Mouse (Mus musculus): ENCODE results near the gene Gm9049. TPM values are rescaled to one million over a fixed set of nuclear protein-coding genes. Genes with fewer than 3 reads are reported as not detected.
"Not testable (repeated sequence)": the region's sequence is repeated elsewhere in the genome, so short reads cannot be mapped to it uniquely, and the experiment has no call there.

Gm9049 gene
- 0.05 TPM in 1 of 2 replicates, not detected in the other for polyA plus RNA-seq (2012; rRNA removed)

DNA sequence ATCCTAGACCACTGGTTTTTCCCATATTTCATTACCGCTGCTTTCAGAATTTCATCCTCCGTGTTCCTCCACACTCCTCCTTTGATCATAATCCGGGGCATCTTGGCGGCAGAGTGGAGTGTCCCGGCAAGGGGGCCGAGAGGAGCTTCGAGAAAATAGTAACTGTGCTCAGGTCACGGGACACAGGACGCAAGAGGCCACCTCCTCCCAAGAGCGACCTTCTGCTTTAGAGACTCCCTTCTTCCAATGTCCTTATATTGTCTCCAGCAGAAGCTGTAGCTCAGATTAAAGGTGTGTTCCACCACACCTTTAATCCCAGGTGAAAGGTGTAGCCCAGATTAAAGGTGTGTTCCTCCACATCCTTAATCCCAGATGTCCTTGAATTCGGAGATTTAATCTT is at the start of gene Gm9049:
Gene Gm9049 (minus strand): TSS at position 101 of the 400 bp plus-strand sequence.
- not testable (repeated sequence) for H3K27ac ChIP-seq (ENCODE audit: control insufficient read depth, insufficient read depth, low read length); H3K4me1 ChIP-seq (replicated peaks; ENCODE audit: control insufficient read depth, insufficient read depth, low read length); H3K36me3 ChIP-seq (ENCODE audit: control insufficient read depth, insufficient read depth, low read length); H3K27me3 ChIP-seq (ENCODE audit: control insufficient read depth, insufficient read depth, low read length); DNase-seq; H3K4me3 ChIP-seq (ENCODE audit: control insufficient read depth, insufficient read depth, low read length)
- WGBS: 88% methylated on average over 1 of the region's 11 CpGs

GRCm38 (mm10) chr10:118399917-118400316 is 46.0 kb upstream of the Gm9049 start:
- WGBS: 93% methylated on average over 16 of the region's 16 CpGs
- no peaks in the 10 kb centered on the region for H3K36me3 ChIP-seq (ENCODE audit: control insufficient read depth, insufficient read depth, low read length)
- no peaks in the 10 kb centered on the region for H3K4me1 ChIP-seq (replicated peaks; ENCODE audit: control insufficient read depth, insufficient read depth, low read length)
- no peak for TF ChIP-seq CTCF (IDR thresholded peaks at IDR 0.05; ENCODE audit: borderline replicate concordance, control insufficient read depth, extremely low read depth, insufficient read depth, low read length, poor library complexity)
- TF ChIP-seq POLR2A (IDR thresholded peaks at IDR 0.05; ENCODE audit: control insufficient read depth, extremely low read depth, insufficient read depth, low read length, poor library complexity): no peak
- H3K4me3 ChIP-seq (ENCODE audit: control insufficient read depth, insufficient read depth, low read length): no peak overlapping the region
- no peak overlapping the region for H3K27ac ChIP-seq (ENCODE audit: control insufficient read depth, insufficient read depth, low read length)
- H3K27me3 ChIP-seq (ENCODE audit: control insufficient read depth, insufficient read depth, low read length): no peaks in the 10 kb centered on the region
- DNase-seq: no peak

- TF ChIP-seq CTCF (IDR thresholded peaks at IDR 0.05; ENCODE audit: borderline replicate concordance, control insufficient read depth, extremely low read depth, insufficient read depth, low read length, poor library complexity): peak; percentile 62; the same call in 1 of the 2 replicates
- no peak for TF ChIP-seq POLR2A (IDR thresholded peaks at IDR 0.05; ENCODE audit: control insufficient read depth, extremely low read depth, insufficient read depth, low read length, poor library complexity)
- Histone ChIP-seq H3K27ac (ENCODE audit: control insufficient read depth, insufficient read depth, low read length) (no peak overlapping the region), H3K4me1 (replicated peaks; ENCODE audit: control insufficient read depth, insufficient read depth, low read length) (no peaks in the 10 kb centered on the region), H3K36me3 (ENCODE audit: control insufficient read depth, insufficient read depth, low read length) (no peaks in the 10 kb centered on the region), H3K27me3 (ENCODE audit: control insufficient read depth, insufficient read depth, low read length) (no peaks in the 10 kb centered on the region), H3K4me3 (ENCODE audit: control insufficient read depth, insufficient read depth, low read length) (no peak overlapping the region)
- DNase-seq: peak; percentile 83
- WGBS: 6% methylated on average over 10 of the region's 10 CpGs
These were observed 16.5 kb upstream of the Gm9049 start for GRCm38 (mm10) chr10:118370443-118370842.

- no peak for TF ChIP-seq POLR2A (IDR thresholded peaks at IDR 0.05; ENCODE audit: control insufficient read depth, extremely low read depth, insufficient read depth, low read length, poor library complexity)
- TF ChIP-seq CTCF (IDR thresholded peaks at IDR 0.05; ENCODE audit: borderline replicate concordance, control insufficient read depth, extremely low read depth, insufficient read depth, low read length, poor library complexity): no peak
- 97% methylated on average over 9 of the region's 9 CpGs for WGBS
These were observed 15.6 kb upstream of the Gm9049 start for GRCm38 (mm10) chr10:118369518-118369917.

DNA sequence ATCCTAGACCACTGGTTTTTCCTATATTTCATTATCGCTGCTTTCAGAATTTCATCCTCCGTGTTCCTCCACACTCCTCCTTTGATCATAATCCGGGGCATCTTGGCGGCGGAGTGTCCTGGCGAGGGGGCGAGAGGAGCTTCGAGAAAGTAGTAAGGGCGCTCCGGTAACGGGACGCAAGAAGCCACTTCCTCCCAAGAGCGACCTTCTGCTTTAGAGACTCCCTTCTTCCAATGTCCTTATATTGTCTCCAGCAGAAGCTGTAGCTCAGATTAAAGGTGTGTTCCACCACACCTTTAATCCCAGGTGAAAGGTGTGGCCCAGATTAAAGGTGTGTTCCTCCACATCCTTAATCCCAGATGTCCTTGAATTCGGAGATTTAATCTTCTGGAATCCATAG is 5.3 kb downstream of the Gm9049 start, which contains the start of gene Gm9048:
Gene Gm9048 (minus strand): TSS at position 101 of the 400 bp plus-strand sequence.
- DNase-seq; H3K36me3 ChIP-seq (ENCODE audit: control insufficient read depth, insufficient read depth, low read length); H3K4me3 ChIP-seq (ENCODE audit: control insufficient read depth, insufficient read depth, low read length); H3K27me3 ChIP-seq (ENCODE audit: control insufficient read depth, insufficient read depth, low read length); H3K27ac ChIP-seq (ENCODE audit: control insufficient read depth, insufficient read depth, low read length); H3K4me1 ChIP-seq (replicated peaks; ENCODE audit: control insufficient read depth, insufficient read depth, low read length): not testable (repeated sequence)
- WGBS: 92% methylated on average over 1 of the region's 14 CpGs

More at GRCm38 (mm10) chr10:118369518-118369917, 15.6 kb upstream of the Gm9049 start:
- H3K4me3 ChIP-seq (ENCODE audit: control insufficient read depth, insufficient read depth, low read length): no peak overlapping the region
- no peaks in the 10 kb centered on the region for H3K4me1 ChIP-seq (replicated peaks; ENCODE audit: control insufficient read depth, insufficient read depth, low read length)
- no peaks in the 10 kb centered on the region for H3K36me3 ChIP-seq (ENCODE audit: control insufficient read depth, insufficient read depth, low read length)
- H3K27me3 ChIP-seq (ENCODE audit: control insufficient read depth, insufficient read depth, low read length): no peaks in the 10 kb centered on the region
- no peak overlapping the region for H3K27ac ChIP-seq (ENCODE audit: control insufficient read depth, insufficient read depth, low read length)
- no peak for DNase-seq

DNA sequence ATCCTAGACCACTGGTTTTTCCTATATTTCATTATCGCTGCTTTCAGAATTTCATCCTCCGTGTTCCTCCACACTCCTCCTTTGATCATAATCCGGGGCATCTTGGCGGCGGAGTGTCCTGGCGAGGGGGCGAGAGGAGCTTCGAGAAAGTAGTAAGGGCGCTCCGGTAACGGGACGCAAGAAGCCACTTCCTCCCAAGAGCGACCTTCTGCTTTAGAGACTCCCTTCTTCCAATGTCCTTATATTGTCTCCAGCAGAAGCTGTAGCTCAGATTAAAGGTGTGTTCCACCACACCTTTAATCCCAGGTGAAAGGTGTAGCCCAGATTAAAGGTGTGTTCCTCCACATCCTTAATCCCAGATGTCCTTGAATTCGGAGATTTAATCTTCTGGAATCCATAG is 10.8 kb downstream of the Gm9049 start, which contains the start of gene Gm9046:
Gene Gm9046 (minus strand): TSS at position 101 of the 400 bp plus-strand sequence.
- not testable (repeated sequence) for H3K4me3 ChIP-seq (ENCODE audit: control insufficient read depth, insufficient read depth, low read length); DNase-seq; H3K27ac ChIP-seq (ENCODE audit: control insufficient read depth, insufficient read depth, low read length); H3K27me3 ChIP-seq (ENCODE audit: control insufficient read depth, insufficient read depth, low read length); H3K4me1 ChIP-seq (replicated peaks; ENCODE audit: control insufficient read depth, insufficient read depth, low read length); H3K36me3 ChIP-seq (ENCODE audit: control insufficient read depth, insufficient read depth, low read length)
- no CpG with 5 or more reads among the region's 14 CpGs for WGBS

DNA sequence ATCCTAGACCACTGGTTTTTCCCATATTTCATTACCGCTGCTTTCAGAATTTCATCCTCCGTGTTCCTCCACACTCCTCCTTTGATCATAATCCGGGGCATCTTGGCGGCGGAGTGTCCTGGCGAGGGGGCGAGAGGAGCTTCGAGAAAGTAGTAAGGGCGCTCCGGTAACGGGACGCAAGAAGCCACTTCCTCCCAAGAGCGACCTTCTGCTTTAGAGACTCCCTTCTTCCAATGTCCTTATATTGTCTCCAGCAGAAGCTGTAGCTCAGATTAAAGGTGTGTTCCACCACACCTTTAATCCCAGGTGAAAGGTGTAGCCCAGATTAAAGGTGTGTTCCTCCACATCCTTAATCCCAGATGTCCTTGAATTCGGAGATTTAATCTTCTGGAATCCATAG is 16.2 kb downstream of the Gm9049 start, which contains the start of gene Gm9045:
Gene Gm9045 (minus strand): TSS at position 101 of the 400 bp plus-strand sequence.
- not testable (repeated sequence) for DNase-seq; H3K36me3 ChIP-seq (ENCODE audit: control insufficient read depth, insufficient read depth, low read length); H3K4me1 ChIP-seq (replicated peaks; ENCODE audit: control insufficient read depth, insufficient read depth, low read length); H3K27ac ChIP-seq (ENCODE audit: control insufficient read depth, insufficient read depth, low read length); H3K27me3 ChIP-seq (ENCODE audit: control insufficient read depth, insufficient read depth, low read length); H3K4me3 ChIP-seq (ENCODE audit: control insufficient read depth, insufficient read depth, low read length)
- no CpG with 5 or more reads among the region's 14 CpGs for WGBS

DNA sequence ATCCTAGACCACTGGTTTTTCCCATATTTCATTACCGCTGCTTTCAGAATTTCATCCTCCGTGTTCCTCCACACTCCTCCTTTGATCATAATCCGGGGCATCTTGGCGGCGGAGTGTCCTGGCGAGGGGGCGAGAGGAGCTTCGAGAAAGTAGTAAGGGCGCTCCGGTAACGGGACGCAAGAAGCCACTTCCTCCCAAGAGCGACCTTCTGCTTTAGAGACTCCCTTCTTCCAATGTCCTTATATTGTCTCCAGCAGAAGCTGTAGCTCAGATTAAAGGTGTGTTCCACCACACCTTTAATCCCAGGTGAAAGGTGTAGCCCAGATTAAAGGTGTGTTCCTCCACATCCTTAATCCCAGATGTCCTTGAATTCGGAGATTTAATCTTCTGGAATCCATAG is 21.6 kb downstream of the Gm9049 start, which contains the start of gene Gm9044:
Gene Gm9044 (minus strand): TSS at position 101 of the 400 bp plus-strand sequence.
- not testable (repeated sequence) for H3K27me3 ChIP-seq (ENCODE audit: control insufficient read depth, insufficient read depth, low read length); H3K4me1 ChIP-seq (replicated peaks; ENCODE audit: control insufficient read depth, insufficient read depth, low read length); DNase-seq; H3K4me3 ChIP-seq (ENCODE audit: control insufficient read depth, insufficient read depth, low read length); H3K27ac ChIP-seq (ENCODE audit: control insufficient read depth, insufficient read depth, low read length); H3K36me3 ChIP-seq (ENCODE audit: control insufficient read depth, insufficient read depth, low read length)
- no CpG with 5 or more reads among the region's 14 CpGs for WGBS

DNA sequence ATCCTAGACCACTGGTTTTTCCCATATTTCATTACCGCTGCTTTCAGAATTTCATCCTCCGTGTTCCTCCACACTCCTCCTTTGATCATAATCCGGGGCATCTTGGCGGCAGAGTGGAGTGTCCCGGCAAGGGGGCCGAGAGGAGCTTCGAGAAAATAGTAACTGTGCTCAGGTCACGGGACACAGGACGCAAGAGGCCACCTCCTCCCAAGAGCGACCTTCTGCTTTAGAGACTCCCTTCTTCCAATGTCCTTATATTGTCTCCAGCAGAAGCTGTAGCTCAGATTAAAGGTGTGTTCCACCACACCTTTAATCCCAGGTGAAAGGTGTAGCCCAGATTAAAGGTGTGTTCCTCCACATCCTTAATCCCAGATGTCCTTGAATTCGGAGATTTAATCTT is 27.0 kb downstream of the Gm9049 start, which contains the start of gene Gm9040:
Gene Gm9040 (minus strand): TSS at position 101 of the 400 bp plus-strand sequence.
- H3K4me3 ChIP-seq (ENCODE audit: control insufficient read depth, insufficient read depth, low read length); H3K36me3 ChIP-seq (ENCODE audit: control insufficient read depth, insufficient read depth, low read length); DNase-seq; H3K27ac ChIP-seq (ENCODE audit: control insufficient read depth, insufficient read depth, low read length); H3K4me1 ChIP-seq (replicated peaks; ENCODE audit: control insufficient read depth, insufficient read depth, low read length); H3K27me3 ChIP-seq (ENCODE audit: control insufficient read depth, insufficient read depth, low read length): not testable (repeated sequence)
- no CpG with 5 or more reads among the region's 11 CpGs for WGBS
